Mouse (Mus musculus) olfactory bulb, adult 2 months (tissue): ENCODE results near the gene Slc13a3.

Source experiments
- CTCF ChIP-seq: fragments of 200-500 bp; IDR thresholded peaks from 2 replicates; pipeline ENCODE4 v1.5.1; 2012; ENCODE audit warnings: low read depth, mild to moderate bottlenecking, low read length, moderate library complexity; ENCODE audit not compliant: insufficient read depth
- POLR2A ChIP-seq: fragments of 200-500 bp; IDR thresholded peaks from 2 replicates; pipeline ENCODE4 v1.6.1; 2012; ENCODE audit warnings: mild to moderate bottlenecking, low read depth, low read length, moderate library complexity; ENCODE audit not compliant: insufficient read depth

- no peak for TF ChIP-seq CTCF
- no peak for TF ChIP-seq POLR2A
Observed at GRCm38 (mm10) chr2:165367868-165368439, 105.1 kb downstream of the Slc13a3 start.
